Mouse (Mus musculus): Measurements from ENCODE around the gene Pex11b.
"Not testable (repeated sequence)": the region's sequence is repeated elsewhere in the genome, so short reads cannot be mapped to it uniquely, and the experiment has no call there.

Pex11b gene

GRCm38 (mm10) chr3:96617941-96618340, 17.2 kb upstream of the Pex11b start:
- no peak for DNase-seq (ENCODE audit: extremely low read depth, low read depth, low spot score)

DNA sequence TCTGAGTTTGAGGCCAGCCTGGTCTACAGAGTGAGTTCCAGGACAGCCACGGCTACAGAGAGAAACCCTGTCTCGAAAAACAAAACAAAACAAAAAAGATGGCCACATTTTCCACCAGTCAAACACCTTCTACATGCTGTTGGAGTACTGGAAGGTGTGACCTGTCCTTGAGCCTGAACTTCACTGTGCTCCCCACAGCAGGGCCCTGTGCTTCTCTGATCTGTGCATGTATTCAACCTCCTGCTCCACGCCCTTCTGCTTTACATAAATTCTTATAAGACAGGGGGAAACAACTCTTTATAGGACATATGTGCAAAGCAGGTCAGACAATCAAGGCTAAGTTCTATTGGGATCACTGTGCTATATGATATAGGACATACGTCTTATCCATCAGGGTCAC, 12.0 kb upstream of the Pex11b start:
- no peak for DNase-seq (ENCODE audit: extremely low read depth, low read depth, low spot score)

DNA sequence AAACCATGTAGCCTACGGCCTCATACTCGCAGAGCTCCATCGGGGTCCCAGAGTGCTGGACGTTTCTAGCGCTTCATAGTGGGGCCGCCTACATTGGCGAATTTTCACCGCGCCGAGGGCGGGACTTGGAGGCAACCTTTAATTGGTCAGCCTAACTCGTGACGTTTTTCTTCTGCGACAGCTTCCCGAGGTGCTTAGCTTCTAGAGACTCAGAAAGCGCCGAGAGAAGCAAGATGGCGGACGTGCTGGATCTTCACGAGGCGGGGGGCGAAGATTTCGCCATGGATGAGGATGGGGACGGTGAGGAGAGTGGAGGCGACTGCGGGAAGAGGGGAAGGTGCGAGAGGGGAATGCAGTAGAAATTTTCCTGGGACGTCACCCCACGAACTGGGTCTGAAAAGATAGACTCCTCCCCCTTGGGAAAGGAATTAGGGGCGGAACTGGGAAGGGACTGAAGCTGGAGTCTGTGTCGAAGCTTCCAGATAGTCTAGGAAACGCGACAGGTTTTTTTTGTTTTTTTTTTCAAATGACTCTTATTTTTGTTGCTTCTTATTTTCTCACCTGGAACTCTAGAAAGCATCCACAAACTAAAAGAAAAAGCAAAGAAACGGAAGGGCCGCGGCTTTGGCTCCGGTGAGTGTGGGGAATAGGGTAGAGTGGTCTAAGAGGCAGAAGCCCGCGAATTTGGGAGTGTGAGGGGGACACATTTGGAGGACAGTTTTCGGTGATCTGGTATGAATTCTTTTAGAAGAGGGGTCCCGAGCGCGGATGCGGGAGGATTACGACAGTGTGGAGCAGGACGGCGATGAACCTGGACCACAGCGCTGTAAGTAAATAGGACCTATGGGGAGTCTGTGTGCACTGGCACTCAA, 5.2 kb upstream of the Pex11b start, which contains the start of gene Rbm8a:
Rbm8a (plus strand) TSS at position 205 of the 872 bp plus-strand sequence.
- DNase-seq (ENCODE audit: extremely low read depth, low read depth, low spot score), result peak; percentile 92

DNA sequence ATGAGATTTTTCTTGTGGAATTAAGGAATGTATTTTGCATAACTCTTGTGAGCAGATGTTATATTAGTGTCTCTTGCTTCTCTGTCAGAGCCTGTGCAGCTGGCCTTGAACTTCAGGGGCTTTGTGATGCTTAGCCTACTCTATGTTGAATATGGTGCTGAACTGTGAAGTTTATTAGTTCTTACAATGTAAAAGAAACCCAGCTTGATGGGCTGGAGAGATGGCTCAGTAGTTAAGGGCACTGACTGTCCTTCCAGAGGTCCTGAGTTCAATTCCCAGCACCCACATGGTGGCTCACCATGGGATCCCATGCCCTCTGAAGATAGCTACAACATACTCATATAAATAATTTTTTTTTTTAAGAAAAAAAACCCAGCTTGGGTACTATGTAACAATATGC, 3.1 kb upstream of the Pex11b start:
- DNase-seq (ENCODE audit: extremely low read depth, low read depth, low spot score), result no peak

DNA sequence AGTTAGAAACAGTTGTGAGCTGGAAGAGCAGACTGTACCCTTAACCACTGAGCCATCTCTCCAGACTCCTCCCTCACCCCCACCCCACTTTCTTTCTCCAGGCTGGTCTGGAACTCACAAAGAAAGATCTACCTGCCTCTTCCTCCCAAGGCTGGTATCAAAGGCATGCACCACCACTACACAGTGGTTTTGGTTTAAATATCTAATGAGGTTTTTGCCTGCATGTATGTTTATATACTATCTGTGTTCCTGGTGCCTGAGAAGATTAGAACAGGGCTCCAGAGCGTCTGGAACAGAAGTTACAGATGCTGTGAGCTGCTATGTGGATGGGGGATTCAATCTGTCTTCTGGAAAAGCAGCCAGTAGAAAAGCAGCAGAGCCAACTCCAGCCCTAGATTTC, 1.2 kb upstream of the Pex11b start:
- no peak for DNase-seq (ENCODE audit: extremely low read depth, low read depth, low spot score)

GRCm38 (mm10) chr3:96635906-96636305, 730 bp downstream of the Pex11b start:
- DNase-seq (ENCODE audit: extremely low read depth, low read depth, low spot score), result no peak

DNA sequence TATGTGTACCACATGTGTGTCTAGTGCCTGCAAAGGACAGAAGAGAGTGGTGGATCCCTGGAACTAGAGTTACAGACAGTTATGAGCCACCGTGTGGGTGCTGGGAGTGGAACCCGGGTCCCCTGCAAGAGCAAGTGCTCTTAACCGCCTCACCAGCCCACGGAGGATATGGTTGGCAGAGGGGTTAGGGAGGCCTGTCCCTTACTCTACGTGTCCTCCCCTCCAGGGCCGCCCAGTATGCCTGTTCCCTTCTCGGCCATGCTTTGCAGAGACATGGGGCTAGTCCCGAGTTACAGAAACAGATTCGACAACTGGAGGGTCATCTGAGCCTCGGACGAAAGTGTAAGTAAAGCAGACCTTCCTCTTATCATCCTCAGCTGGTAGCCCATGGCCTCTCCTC, 1.3 kb downstream of the Pex11b start:
- DNase-seq (ENCODE audit: extremely low read depth, low read depth, low spot score), result no peak

DNA sequence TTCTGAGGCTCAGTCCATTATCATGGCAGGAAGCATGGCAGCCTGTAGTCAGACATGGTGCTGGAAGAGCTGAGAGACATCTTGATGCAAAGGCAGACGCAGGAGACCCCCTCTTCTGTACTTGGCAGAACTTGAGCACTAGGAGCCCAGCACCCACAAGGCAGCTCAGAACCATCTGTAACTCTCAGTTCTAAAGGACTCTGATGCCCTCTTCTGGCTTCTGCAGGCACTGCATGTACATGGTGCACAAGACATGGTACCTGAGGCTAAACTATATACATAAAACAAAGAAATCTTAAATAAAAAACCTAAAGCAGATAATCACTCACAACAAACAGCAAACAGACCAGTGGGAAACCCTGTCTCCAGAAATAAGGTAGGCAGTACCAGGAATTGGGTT, 4.0 kb downstream of the Pex11b start:
- no peak for DNase-seq (ENCODE audit: extremely low read depth, low read depth, low spot score)

DNA sequence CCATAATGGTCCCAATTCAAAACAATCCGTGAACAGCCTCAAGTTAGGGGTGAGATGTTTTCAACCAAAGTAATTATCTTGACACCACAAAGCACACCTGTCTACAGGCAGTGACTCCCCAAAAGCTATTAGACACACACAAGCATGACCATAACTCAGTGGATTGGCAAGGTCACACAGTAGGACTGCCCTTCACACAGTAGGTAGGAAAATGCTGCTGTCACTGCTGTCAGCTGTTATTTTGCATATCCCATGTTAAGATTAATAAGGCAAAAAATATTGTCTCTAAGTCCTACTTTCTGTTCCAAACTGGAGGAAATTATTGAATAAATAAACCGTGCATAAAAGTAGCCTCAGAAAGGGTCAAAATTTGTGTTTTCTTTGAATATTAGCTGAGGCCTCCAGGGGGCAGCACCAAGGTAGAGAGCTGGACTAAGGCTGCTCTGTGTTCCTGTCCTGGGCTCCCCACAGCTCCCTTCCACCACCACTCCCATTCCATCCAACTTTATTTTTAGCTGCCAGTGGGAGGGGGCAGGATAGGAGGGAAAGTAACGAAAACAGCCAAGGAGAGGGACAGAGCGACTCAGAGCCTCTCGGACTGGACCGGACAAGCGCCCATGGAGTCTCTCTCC, 10.0 kb downstream of the Pex11b start, which contains the start of gene Itga10:
Itga10 (plus strand) TSS at position 567 of the 632 bp plus-strand sequence.
- DNase-seq (ENCODE audit: extremely low read depth, low read depth, low spot score), result no peak

DNA sequence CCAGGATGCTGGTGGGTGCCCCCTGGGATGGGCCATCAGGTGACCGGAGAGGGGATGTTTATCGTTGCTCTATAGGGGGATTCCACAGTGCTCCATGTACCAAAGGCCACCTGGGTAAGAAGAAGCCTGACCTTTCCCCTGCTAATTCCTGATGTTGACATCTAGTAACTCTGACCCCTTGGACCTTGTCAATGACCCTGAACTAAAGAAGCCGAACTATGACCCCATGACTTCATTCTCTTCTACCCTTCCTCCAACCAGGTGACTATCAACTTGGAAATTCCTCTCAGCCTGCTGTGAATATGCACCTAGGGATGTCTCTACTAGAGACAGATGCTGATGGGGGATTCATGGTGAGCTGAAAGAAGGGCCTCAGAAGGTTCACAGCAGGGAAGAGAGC, 12.2 kb downstream of the Pex11b start:
- DNase-seq (ENCODE audit: extremely low read depth, low read depth, low spot score), result no peak

- no peak for DNase-seq (ENCODE audit: extremely low read depth, low read depth, low spot score)
Observed at GRCm38 (mm10) chr3:96660901-96661300, 25.7 kb downstream of the Pex11b start.

GRCm38 (mm10) chr3:96662731-96663316, 27.6 kb downstream of the Pex11b start:
- no peak for DNase-seq (ENCODE audit: extremely low read depth, low read depth, low spot score)

DNA sequence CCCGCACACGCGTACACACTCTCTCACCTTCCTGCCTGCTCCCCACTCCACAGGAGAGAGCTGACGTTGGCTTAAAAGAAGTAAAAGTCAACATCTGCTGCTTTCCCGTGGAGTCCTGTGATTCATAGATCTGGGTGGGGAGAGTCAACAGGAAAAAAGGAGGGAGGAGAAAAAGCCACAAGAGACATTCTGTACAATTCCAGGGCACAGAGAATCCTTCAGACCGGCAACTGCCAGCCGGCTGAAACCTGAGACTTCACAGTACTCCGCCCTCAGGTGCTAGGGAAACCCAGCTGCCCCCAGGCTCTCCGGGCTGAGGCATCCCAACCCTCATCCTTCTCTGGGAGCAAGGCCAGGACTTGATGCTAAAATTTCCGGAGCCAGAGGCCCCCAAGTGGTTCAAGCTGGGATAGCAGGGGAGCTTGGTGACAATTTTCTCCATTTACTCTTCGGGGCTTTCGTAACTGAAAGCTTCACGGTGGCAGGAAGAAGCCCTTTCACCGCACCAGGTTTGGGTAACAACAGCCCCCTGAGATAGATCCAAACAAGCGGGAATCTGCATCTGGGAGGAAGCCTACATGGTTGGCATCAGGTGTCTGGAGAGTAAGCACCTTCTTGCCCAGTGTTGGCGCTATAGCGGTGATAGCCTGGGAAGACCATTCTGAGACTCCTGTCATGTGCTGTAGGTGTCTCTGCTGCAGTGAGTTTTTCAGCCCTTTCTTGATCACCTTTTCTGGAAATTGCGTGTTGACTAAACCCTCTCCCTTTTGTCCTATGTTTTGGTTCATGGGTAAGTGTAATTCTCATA, 28.5 kb downstream of the Pex11b start:
- DNase-seq (ENCODE audit: extremely low read depth, low read depth, low spot score), result no peak

- DNase-seq (ENCODE audit: extremely low read depth, low read depth, low spot score), result not testable (repeated sequence)
Observed at GRCm38 (mm10) chr3:96665732-96666363, 30.7 kb downstream of the Pex11b start.

- DNase-seq (ENCODE audit: extremely low read depth, low read depth, low spot score), result no peak
Observed at GRCm38 (mm10) chr3:96666916-96667315, 31.7 kb downstream of the Pex11b start.

GRCm38 (mm10) chr3:96667316-96667715, 32.1 kb downstream of the Pex11b start:
- no peak for DNase-seq (ENCODE audit: extremely low read depth, low read depth, low spot score)

GRCm38 (mm10) chr3:96668424-96669067, 33.4 kb downstream of the Pex11b start:
- DNase-seq (ENCODE audit: extremely low read depth, low read depth, low spot score), result no peak

- DNase-seq (ENCODE audit: extremely low read depth, low read depth, low spot score), result no peak
Observed at GRCm38 (mm10) chr3:96669727-96670468, 34.7 kb downstream of the Pex11b start, which contains the start of gene Ankrd35. TSS of gene Ankrd35 (plus strand) at chr3:96670131.

DNA sequence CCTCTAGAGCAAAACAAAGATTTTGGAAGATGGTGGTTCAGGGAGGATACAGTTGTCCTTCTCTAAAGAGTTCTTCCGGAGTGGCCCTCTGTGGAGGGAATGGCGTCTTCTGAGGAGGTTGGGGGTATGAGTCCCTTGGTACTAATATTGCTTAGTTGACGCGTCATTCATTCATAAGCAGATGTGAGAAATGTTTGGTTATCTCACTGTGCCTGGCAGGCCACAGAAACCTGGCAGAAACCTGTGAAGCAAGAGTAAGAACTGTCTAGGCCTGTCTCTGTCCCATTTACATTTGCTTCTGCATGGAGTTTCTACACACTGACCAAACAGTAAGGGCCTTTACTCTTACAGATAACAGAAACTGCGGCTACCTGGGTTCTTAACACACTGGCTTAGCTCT, 36.3 kb downstream of the Pex11b start:
- DNase-seq (ENCODE audit: extremely low read depth, low read depth, low spot score), result no peak

Measured in fat pad, adult 2 months (tissue).